Mouse (Mus musculus) liver, embryonic 16.5 days (tissue): ENCODE data around the gene Gm13290. TPM values are rescaled to one million over a fixed set of nuclear protein-coding genes. Genes with fewer than 3 reads are reported as not detected.
"Not testable (repeated sequence)": the region's sequence is repeated elsewhere in the genome, so short reads cannot be mapped to it uniquely, and the experiment has no call there.

ENCODE experiments used
- ATAC-seq: fragments of 200-750 bp; cut with Nextera tagmentation; 2 replicates; pipeline ENCODE4 v1.8.0; 2017; ENCODE audit warnings: low read depth, mild to moderate bottlenecking, moderate number of reproducible peaks, moderate library complexity
- H3K27ac ChIP-seq: fragments of 300-500 bp; sonication (generic); 2 replicates; pipeline ENCODE4 v1.5.1; 2014; ENCODE audit warnings: mild to moderate bottlenecking, low read length
- H3K27me3 ChIP-seq: fragments of 300-500 bp; sonication (generic); 2 replicates; pipeline ENCODE4 v1.6.1; 2014; ENCODE audit warnings: low read depth, low read length, mixed read lengths; ENCODE audit not compliant: control insufficient read depth, insufficient read depth
- H3K36me3 ChIP-seq: fragments of 300-500 bp; sonication (generic); 2 replicates; pipeline ENCODE4 v1.6.1; 2014; ENCODE audit warnings: mild to moderate bottlenecking; ENCODE audit not compliant: control insufficient read depth, insufficient read depth
- H3K4me1 ChIP-seq: fragments of 300-500 bp; sonication (generic); 2 replicates; pipeline ENCODE4 v1.6.1; 2014; ENCODE audit warnings: low read depth, low read length, mixed read lengths; ENCODE audit not compliant: control insufficient read depth
- H3K4me2 ChIP-seq: fragments of 300-500 bp; sonication (generic); 2 replicates; pipeline ENCODE4 v1.6.1; 2014; ENCODE audit warnings: low read depth, low read length, mixed read lengths
- H3K4me3 ChIP-seq: fragments of 300-500 bp; sonication (generic); 2 replicates; pipeline ENCODE4 v1.5.1; 2014; ENCODE audit warnings: low read depth, mild to moderate bottlenecking, low read length
- H3K9ac ChIP-seq: fragments of 300-500 bp; sonication (generic); 2 replicates; pipeline ENCODE4 v1.6.1; 2014; ENCODE audit warnings: low read depth, low read length
- H3K9me3 ChIP-seq: fragments of 300-500 bp; sonication (generic); replicated peaks from 2 replicates; pipeline ENCODE4 v1.6.1; 2016; ENCODE audit warnings: low read length; ENCODE audit not compliant: control insufficient read depth
- WGBS: fragments of 180-500 bp; shearing (Covaris S2); extraction: QIAGEN DNeasy Blood & Tissue Kit; methylation state at CpG from one replicate; pipeline ENCODE4 v1.1.7; 2014; ENCODE audit not compliant: insufficient replicate concordance; 5-methylcytosine and 5-hydroxymethylcytosine counted together
- polyA plus RNA-seq: library from polyadenylated mRNA; unstranded; fragments of >200 nt; fragmentation: Nextera tagmentation; extraction: Ambion mirVana; gene quantifications from 2 replicates; pipeline ENCODE4 v1.2.1, GENCODE M21; 2015

The Gm13290 gene
- polyA plus RNA-seq, 1 experiment from 2014 or later = not detected

- Histone ChIP-seq H3K4me2 (peak overlapping the region; percentile 52), H3K4me3 (peak overlapping the region; percentile 45; the same call in 1 of the 2 replicates)
- not testable (repeated sequence) for H3K9me3 ChIP-seq, H3K4me1 ChIP-seq, H3K9ac ChIP-seq, H3K27me3 ChIP-seq, ATAC-seq, H3K36me3 ChIP-seq, H3K27ac ChIP-seq
- 3% methylated on average over 27 of the region's 42 CpGs for WGBS
Measured at GRCm38 (mm10) chr4:88763384-88764018, 10.1 kb upstream of the Gm13290 start.

GRCm38 (mm10) chr4:88776622-88777021 is 3.0 kb downstream of the Gm13290 start, which contains the start of gene Gm13289:
Gm13289 (plus strand) TSS chr4:88776922.
- not testable (repeated sequence) for H3K27ac ChIP-seq, H3K27me3 ChIP-seq, H3K4me2 ChIP-seq, H3K9ac ChIP-seq, H3K4me1 ChIP-seq, H3K36me3 ChIP-seq, ATAC-seq, H3K4me3 ChIP-seq, H3K9me3 ChIP-seq
- no CpG with 5 or more reads among the region's 29 CpGs for WGBS

GRCm38 (mm10) chr4:88779550-88779949 is 5.9 kb downstream of the Gm13290 start, which contains the start of gene Gm13272:
Gm13272 (plus strand) TSS chr4:88779850.
- not testable (repeated sequence) for H3K27ac ChIP-seq, H3K9ac ChIP-seq, H3K27me3 ChIP-seq, H3K4me1 ChIP-seq, H3K9me3 ChIP-seq, ATAC-seq, H3K4me2 ChIP-seq, H3K4me3 ChIP-seq, H3K36me3 ChIP-seq
- WGBS = no CpG with 5 or more reads among the region's 29 CpGs

GRCm38 (mm10) chr4:88780320-88780719 is 6.7 kb downstream of the Gm13290 start:
- H3K36me3 ChIP-seq, H3K27ac ChIP-seq, H3K4me2 ChIP-seq, H3K9me3 ChIP-seq, H3K4me1 ChIP-seq, ATAC-seq, H3K4me3 ChIP-seq, H3K9ac ChIP-seq, H3K27me3 ChIP-seq: not testable (repeated sequence)
- WGBS = 50% methylated on average over 13 of the region's 18 CpGs

GRCm38 (mm10) chr4:88781831-88782230 is 8.2 kb downstream of the Gm13290 start, which contains the start of gene Ifnz:
Ifnz (plus strand) TSS chr4:88782131.
- not testable (repeated sequence) for H3K4me1 ChIP-seq, ATAC-seq, H3K4me3 ChIP-seq, H3K27me3 ChIP-seq, H3K9ac ChIP-seq, H3K9me3 ChIP-seq, H3K36me3 ChIP-seq, H3K27ac ChIP-seq
- WGBS = 8% methylated on average over 4 of the region's 7 CpGs
- peak within 1 kb of the TSS; percentile 41; the same call in 1 of the 2 replicates for H3K4me2 ChIP-seq

- ATAC-seq, H3K9ac ChIP-seq, H3K27me3 ChIP-seq, H3K4me3 ChIP-seq, H3K4me1 ChIP-seq, H3K36me3 ChIP-seq, H3K9me3 ChIP-seq, H3K27ac ChIP-seq: not testable (repeated sequence)
- 0% methylated on average over 9 of the region's 31 CpGs for WGBS
- H3K4me2 ChIP-seq = peak overlapping the region; percentile 41; the same call in 1 of the 2 replicates
Measured at GRCm38 (mm10) chr4:88782335-88782734, 8.7 kb downstream of the Gm13290 start.

- not testable (repeated sequence) for H3K4me3 ChIP-seq, H3K4me2 ChIP-seq, H3K9ac ChIP-seq, H3K9me3 ChIP-seq, H3K27me3 ChIP-seq, H3K27ac ChIP-seq, ATAC-seq, H3K36me3 ChIP-seq, H3K4me1 ChIP-seq
- WGBS = no CpG with 5 or more reads among the region's 27 CpGs
Measured at GRCm38 (mm10) chr4:88785409-88785808, 11.8 kb downstream of the Gm13290 start, which contains the start of gene Gm13276. Gm13276 (plus strand) TSS chr4:88785709.

GRCm38 (mm10) chr4:88788402-88788801 is 14.8 kb downstream of the Gm13290 start, which contains the start of gene Gm13277:
Gm13277 (plus strand) TSS chr4:88788632.
- H3K27me3 ChIP-seq, H3K4me1 ChIP-seq, H3K27ac ChIP-seq, ATAC-seq, H3K36me3 ChIP-seq, H3K9ac ChIP-seq, H3K4me3 ChIP-seq, H3K4me2 ChIP-seq, H3K9me3 ChIP-seq: not testable (repeated sequence)
- WGBS = 0% methylated on average over 1 of the region's 28 CpGs

GRCm38 (mm10) chr4:88791250-88791649 is 17.6 kb downstream of the Gm13290 start, which contains the start of gene Gm13278:
Gm13278 (plus strand) TSS chr4:88791550.
- H3K4me2 ChIP-seq, ATAC-seq, H3K4me1 ChIP-seq, H3K4me3 ChIP-seq, H3K27ac ChIP-seq, H3K9ac ChIP-seq, H3K9me3 ChIP-seq, H3K27me3 ChIP-seq, H3K36me3 ChIP-seq: not testable (repeated sequence)
- no CpG with 5 or more reads among the region's 28 CpGs for WGBS
